Mouse (Mus musculus) kidney, postnatal 14 days (tissue): ENCODE results near the gene Emilin1.
"Not testable (repeated sequence)": the region's sequence is repeated elsewhere in the genome, so short reads cannot be mapped to it uniquely, and the experiment has no call there.

ENCODE experiments used
- DNase-seq: peaks from one replicate; pipeline ENCODE4 v3.0.0; 2022; ENCODE audit warnings: mixed read lengths

The Emilin1 gene

GRCm38 (mm10) chr5:30913060-30913841 lies at the start of gene Emilin1:
TSS of gene Emilin1 (plus strand) at chr5:30913402.
- peak; percentile 83 for DNase-seq

GRCm38 (mm10) chr5:30863852-30864251 lies 49.4 kb upstream of the Emilin1 start:
- no peak for DNase-seq

GRCm38 (mm10) chr5:30864322-30864721 lies 48.9 kb upstream of the Emilin1 start:
- DNase-seq: no peak

GRCm38 (mm10) chr5:30866871-30867270 lies 46.3 kb upstream of the Emilin1 start:
- no peak for DNase-seq

GRCm38 (mm10) chr5:30867712-30868111 lies 45.5 kb upstream of the Emilin1 start, which contains the start of gene Tmem214:
TSS of gene Tmem214 (plus strand) at chr5:30868012.
- no peak for DNase-seq

GRCm38 (mm10) chr5:30868981-30869380 lies 44.2 kb upstream of the Emilin1 start:
- peak; percentile 29 for DNase-seq

- DNase-seq: peak; percentile 94
Measured at GRCm38 (mm10) chr5:30869405-30870130, 43.6 kb upstream of the Emilin1 start.

GRCm38 (mm10) chr5:30870131-30870406 lies 43.1 kb upstream of the Emilin1 start:
- no peak for DNase-seq

GRCm38 (mm10) chr5:30872574-30872973 lies 40.6 kb upstream of the Emilin1 start:
- DNase-seq: no peak

GRCm38 (mm10) chr5:30874365-30874764 lies 38.8 kb upstream of the Emilin1 start:
- no peak for DNase-seq

GRCm38 (mm10) chr5:30878616-30879015 lies 34.6 kb upstream of the Emilin1 start:
- DNase-seq: no peak

- no peak for DNase-seq
Measured at GRCm38 (mm10) chr5:30879347-30879943, 33.8 kb upstream of the Emilin1 start.

- DNase-seq: not testable (repeated sequence)
Measured at GRCm38 (mm10) chr5:30881839-30882238, 31.4 kb upstream of the Emilin1 start.

GRCm38 (mm10) chr5:30886209-30886608 lies 27.0 kb upstream of the Emilin1 start:
- DNase-seq: no peak

GRCm38 (mm10) chr5:30886731-30887130 lies 26.5 kb upstream of the Emilin1 start:
- no peak for DNase-seq

GRCm38 (mm10) chr5:30887331-30887761 lies 25.9 kb upstream of the Emilin1 start:
- peak; percentile 79 for DNase-seq

GRCm38 (mm10) chr5:30887858-30888336 lies 25.3 kb upstream of the Emilin1 start:
- DNase-seq: peak; percentile 94

- DNase-seq: peak; percentile 96
Measured at GRCm38 (mm10) chr5:30888337-30889087, 24.7 kb upstream of the Emilin1 start, which contains the start of gene Agbl5. TSS of gene Agbl5 (plus strand) at chr5:30888694.

GRCm38 (mm10) chr5:30889088-30889754 lies 24.0 kb upstream of the Emilin1 start:
- no peak for DNase-seq

GRCm38 (mm10) chr5:30890375-30890774 lies 22.8 kb upstream of the Emilin1 start:
- peak; percentile 44 for DNase-seq

- no peak for DNase-seq
Measured at GRCm38 (mm10) chr5:30901860-30902259, 11.3 kb upstream of the Emilin1 start.

GRCm38 (mm10) chr5:30907413-30908059 lies 5.7 kb upstream of the Emilin1 start, which contains the start of gene Ost4:
TSS of gene Ost4 (minus strand) at chr5:30907788.
- peak; percentile 99 for DNase-seq
